Mouse (Mus musculus) MEL (cell line): ENCODE results near the gene Trpm3.

Experiments
- CTCF ChIP-seq, 3 experiments: IDR thresholded peaks in 2 of 3; conservative IDR thresholded peaks in 1 of 3; 2 replicates each; pipeline ENCODE4 v1.5.1; 2011 to 2012; ENCODE audit warnings: low read length in 3 of 3, low read depth in 2 of 3, mild to moderate bottlenecking in 2 of 3, improper control_type of control experiment in 1 of 3, inconsistent platforms in 1 of 3, mixed read lengths in 1 of 3, moderate library complexity in 1 of 3; ENCODE audit not compliant: control insufficient read depth in 1 of 3, insufficient read depth in 1 of 3, poor library complexity in 1 of 3, severe bottlenecking in 1 of 3
- MXI1 ChIP-seq: IDR thresholded peaks from 2 replicates; pipeline ENCODE4 v1.6.1; 2011; ENCODE audit warnings: mild to moderate bottlenecking, low read depth, low read length, improper control_type of control experiment
- RAD21 ChIP-seq: IDR thresholded peaks from 2 replicates; pipeline ENCODE4 v1.6.1; 2011; ENCODE audit warnings: mild to moderate bottlenecking, low read depth, low read length, improper control_type of control experiment
- USF1 ChIP-seq: IDR thresholded peaks from 2 replicates; pipeline ENCODE4 v1.6.1; 2014; ENCODE audit warnings: low read depth, mild to moderate bottlenecking, inconsistent platforms, low read length, improper control_type of control experiment, moderate library complexity
- ZKSCAN1 ChIP-seq: IDR thresholded peaks from 2 replicates; pipeline ENCODE4 v1.6.1; 2012; ENCODE audit warnings: low read depth, mild to moderate bottlenecking, inconsistent platforms, low read length, improper control_type of control experiment, moderate library complexity

DNA sequence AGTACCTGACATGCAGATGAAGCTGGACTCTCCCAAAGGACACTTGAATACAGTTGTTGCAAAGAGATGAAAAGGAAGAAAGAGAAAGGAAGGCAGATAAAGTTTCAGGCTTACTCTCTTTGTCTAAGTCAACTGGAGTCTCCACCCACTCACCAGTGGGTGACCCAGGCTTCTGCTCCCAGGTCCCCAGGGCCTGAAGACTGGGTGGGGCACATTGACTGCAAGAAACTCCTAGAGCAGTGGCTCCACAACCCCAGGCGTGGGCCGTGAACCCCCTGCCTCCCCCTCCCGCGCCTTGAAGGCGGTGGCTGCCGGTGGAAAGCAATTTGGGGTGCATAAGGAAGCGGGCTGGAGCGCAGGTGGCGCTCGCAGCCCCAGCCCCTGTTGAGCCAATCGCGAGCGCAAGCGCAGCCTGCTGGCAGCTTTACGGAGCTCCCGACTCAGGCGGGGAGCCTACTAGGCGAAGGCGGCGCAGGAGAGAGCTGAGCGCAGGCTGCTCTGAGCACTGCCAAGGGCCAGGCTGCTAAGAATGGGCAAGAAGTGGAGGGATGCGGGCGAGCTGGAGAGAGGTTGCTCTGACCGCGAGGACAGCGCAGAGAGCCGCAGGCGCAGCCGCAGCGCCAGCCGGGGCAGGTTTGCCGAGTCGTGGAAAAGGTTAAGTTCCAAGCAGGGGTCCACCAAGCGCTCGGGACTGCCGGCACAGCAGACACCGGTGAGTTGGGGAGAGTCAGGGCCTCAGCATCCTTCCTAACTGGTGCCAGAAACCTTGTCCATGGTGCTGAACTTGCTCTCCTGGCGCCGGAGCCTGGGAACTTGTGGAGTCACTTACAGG lies at the start of gene Trpm3:
- TF ChIP-seq USF1, result no peak
- TF ChIP-seq CTCF (IDR thresholded peaks at IDR 0.05 in 2 of 3, conservative IDR thresholded peaks at IDR 0.05 in 1 of 3; ENCODE audit: control insufficient read depth in 1 of 3, insufficient read depth in 1 of 3, low read depth in 2 of 3, low read length in 3 of 3, poor library complexity in 1 of 3, severe bottlenecking in 1 of 3), result no peak
- no peak for TF ChIP-seq MXI1
- no peak for TF ChIP-seq ZKSCAN1
- TF ChIP-seq RAD21, result no peak
